Mouse (Mus musculus): ENCODE measurements around the gene Atp6v0b.

GRCm38 (mm10) chr4:117885093-117885492, 2.0 kb downstream of the Atp6v0b start:
- TF ChIP-seq EP300 (IDR thresholded peaks at IDR 0.05; ENCODE audit: insufficient read depth, low read depth, low read length) (no peak), POLR2A (IDR thresholded peaks at IDR 0.05; ENCODE audit: insufficient read depth, low read depth, low read length) (no peak)
